Mouse (Mus musculus): ENCODE results near the gene Larp1. TPM values are rescaled to one million over a fixed set of nuclear protein-coding genes. Genes with fewer than 3 reads are reported as not detected.

Larp1 gene
- total RNA-seq, 1 experiment from 2014 or later: 37.7 TPM

Other genes with a start within 250 kb of the Larp1 start
- 30.8 and 39.9 TPM in 2 replicates for gene Sap30l, start 207.4 kb upstream of the Larp1 start, total RNA-seq (2017)
- not detected in 2 replicates for gene Hand1, start 176.2 kb upstream of the Larp1 start, total RNA-seq (2017)
- gene Gm12248, start 84.1 kb downstream of the Larp1 start, total RNA-seq (2017): not detected in 2 replicates
- 63.9 and 75.6 TPM in 2 replicates for gene Cnot8, start 95.1 kb downstream of the Larp1 start, total RNA-seq (2017)
- gene Gemin5, start 159.5 kb downstream of the Larp1 start, total RNA-seq (2017): 10.5 and 10.9 TPM in 2 replicates
- gene Mrpl22, start 162.6 kb downstream of the Larp1 start, total RNA-seq (2017): 14.1 and 25.3 TPM in 2 replicates
- 43.5 and 46.2 TPM in 2 replicates for gene Igtp, start 190.5 kb downstream of the Larp1 start, total RNA-seq (2017)
- 53.7 and 66.7 TPM in 2 replicates for gene Irgm2, start 190.6 kb downstream of the Larp1 start, total RNA-seq (2017)

Data from neutrophil, adult 5-6 weeks (primary cell).